Mouse (Mus musculus) megakaryocyte progenitor cell, adult 5-6 weeks (primary cell): ENCODE results near the gene Pla2g4b. TPM values are rescaled to one million over a fixed set of nuclear protein-coding genes. Genes with fewer than 3 reads are reported as not detected.

Experiments used
- ATAC-seq: replicated peaks from 2 replicates; pipeline ENCODE4 v1.8.0; 2016; ENCODE audit warnings: mild to moderate bottlenecking, moderate TSS enrichment, inconsistent platforms; ENCODE audit not compliant: poor library complexity
- total RNA-seq, 2 experiments: library from RNA; stranded (forward) in 1 of 2; stranded (reverse) in 1 of 2; fragments of 157-497, 149-512 nt in 1 of 2; fragments of 200-1000 nt in 1 of 2; gene quantifications; 2 replicates each; pipeline versions ENCODE4 v1.2.3 to v1.2.4; 2015 to 2017

Pla2g4b gene
- total RNA-seq (2015) (1.2 and 1.4 TPM in 2 replicates), total RNA-seq (2017) (0.51 and 3.7 TPM in 2 replicates)

GRCm38 (mm10) chr2:120032726-120033467 lies at the start of gene Pla2g4b:
Gene Pla2g4b, plus strand, starts transcription at chr2:120033417.
- ATAC-seq: no peak

- no peak for ATAC-seq
These were observed 47.3 kb upstream of the Pla2g4b start for GRCm38 (mm10) chr2:119985871-119986270.

GRCm38 (mm10) chr2:119986369-119986768 lies 46.8 kb upstream of the Pla2g4b start:
- peak; percentile 34 for ATAC-seq

GRCm38 (mm10) chr2:119987441-119987840 lies 45.8 kb upstream of the Pla2g4b start:
- ATAC-seq: no peak

GRCm38 (mm10) chr2:119988952-119989351 lies 44.3 kb upstream of the Pla2g4b start:
- ATAC-seq: peak; percentile 37

- ATAC-seq: no peak
These were observed 42.3 kb upstream of the Pla2g4b start for GRCm38 (mm10) chr2:119990881-119991280.

GRCm38 (mm10) chr2:119992349-119992748 lies 40.9 kb upstream of the Pla2g4b start:
- no peak for ATAC-seq

- no peak for ATAC-seq
These were observed 39.7 kb upstream of the Pla2g4b start for GRCm38 (mm10) chr2:119993515-119993914.

- ATAC-seq: no peak
These were observed 38.4 kb upstream of the Pla2g4b start for GRCm38 (mm10) chr2:119994839-119995238.

DNA sequence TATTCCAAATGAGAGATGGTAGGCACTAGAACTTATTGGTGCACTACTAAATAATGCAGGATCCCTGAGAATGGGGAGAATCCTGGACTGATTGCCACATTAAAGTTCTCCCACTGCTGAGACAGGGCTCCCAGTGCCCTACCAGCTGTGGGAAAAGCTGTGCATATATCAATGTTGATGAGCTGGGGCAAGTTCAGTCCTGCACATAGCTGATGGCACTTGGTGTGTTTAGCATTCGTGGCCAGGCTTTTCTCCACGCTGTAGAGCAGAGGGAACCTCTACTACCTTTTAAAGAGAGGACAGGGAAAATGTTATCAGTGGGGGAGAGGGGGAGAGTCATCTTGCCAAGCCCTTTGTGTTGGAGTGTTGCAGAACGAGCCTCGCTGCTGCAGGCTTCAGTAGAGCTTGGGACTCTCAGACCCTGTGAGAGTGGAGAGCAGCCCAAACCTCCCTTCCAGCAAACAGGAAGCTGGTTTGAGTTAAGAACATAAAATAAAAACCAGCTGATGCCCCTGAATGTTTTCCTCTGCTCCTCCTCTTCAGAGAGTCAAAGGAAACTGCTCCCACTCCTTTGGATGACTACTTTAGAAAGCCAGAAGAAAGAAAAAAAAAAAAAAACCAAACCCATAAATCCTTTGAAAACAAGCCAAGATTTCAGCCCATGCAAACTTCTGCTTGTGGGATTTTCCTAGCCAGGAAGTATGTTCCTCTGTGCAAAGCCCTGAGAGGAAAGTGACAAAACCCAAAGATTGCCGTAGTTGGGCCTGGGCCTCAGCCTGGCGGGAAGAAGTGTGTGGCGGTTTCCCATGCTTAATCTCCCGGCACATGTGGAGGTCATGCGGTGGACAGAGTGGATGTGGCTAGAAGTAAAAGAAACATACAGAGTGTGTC lies 37.6 kb upstream of the Pla2g4b start:
- peak; percentile 84 for ATAC-seq

GRCm38 (mm10) chr2:119997354-119997753 lies 35.9 kb upstream of the Pla2g4b start:
- ATAC-seq: no peak

- no peak for ATAC-seq
These were observed 33.5 kb upstream of the Pla2g4b start for GRCm38 (mm10) chr2:119999731-120000130.

DNA sequence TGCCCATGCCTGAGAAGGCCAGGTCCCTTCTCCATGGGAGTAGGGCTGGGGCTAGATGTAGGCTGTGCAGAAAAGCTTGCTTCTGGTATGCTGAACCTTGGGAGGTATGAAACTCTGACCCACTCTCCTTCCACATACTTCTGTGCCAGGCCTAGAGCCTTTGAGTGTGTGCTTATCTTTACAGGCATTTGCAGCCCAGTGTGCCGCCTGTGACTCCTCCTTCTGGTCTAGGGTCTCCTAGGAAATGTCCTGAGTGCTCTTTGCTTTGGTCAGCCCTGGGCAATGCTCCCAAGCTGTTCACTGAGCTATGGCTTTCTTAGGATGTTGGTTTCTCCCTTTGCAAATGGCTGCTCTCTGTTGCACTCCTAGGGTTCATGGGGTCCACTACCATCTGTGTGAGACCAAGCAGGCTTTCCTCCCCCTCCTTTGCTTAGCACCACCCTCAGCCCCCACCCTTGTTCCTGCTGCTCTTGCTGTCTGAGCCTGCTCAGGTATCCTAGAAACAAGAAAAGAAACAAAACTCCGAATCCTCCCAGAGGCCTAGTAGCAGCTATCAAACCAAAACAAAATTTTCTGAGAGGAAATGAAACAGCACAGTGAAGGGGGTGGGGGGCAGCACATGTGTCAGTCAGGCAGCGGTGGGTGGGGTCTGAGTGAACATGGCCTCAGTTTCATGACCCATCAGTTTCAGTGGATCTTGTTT lies 32.2 kb upstream of the Pla2g4b start:
- ATAC-seq: peak; percentile 44

- no peak for ATAC-seq
These were observed 31.3 kb upstream of the Pla2g4b start for GRCm38 (mm10) chr2:120001956-120002355.

DNA sequence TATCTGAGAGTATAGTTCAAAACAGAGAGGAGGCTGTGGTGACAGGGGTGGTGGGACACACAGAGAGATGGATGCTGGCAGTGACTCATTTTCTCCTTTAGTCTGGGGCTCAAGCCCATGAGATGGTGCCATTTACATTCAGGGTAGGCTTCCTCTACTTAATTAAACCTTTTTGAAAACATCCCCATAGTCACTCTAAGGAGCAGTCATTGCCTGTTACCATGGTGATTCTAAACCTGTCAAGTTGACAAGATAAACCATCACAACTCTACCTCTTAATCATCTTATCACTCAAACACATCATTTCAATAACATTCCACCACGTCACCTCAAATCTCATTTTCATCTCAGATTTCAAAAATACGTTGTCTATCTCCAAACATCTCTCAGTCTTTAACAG lies 29.2 kb upstream of the Pla2g4b start:
- no peak for ATAC-seq

DNA sequence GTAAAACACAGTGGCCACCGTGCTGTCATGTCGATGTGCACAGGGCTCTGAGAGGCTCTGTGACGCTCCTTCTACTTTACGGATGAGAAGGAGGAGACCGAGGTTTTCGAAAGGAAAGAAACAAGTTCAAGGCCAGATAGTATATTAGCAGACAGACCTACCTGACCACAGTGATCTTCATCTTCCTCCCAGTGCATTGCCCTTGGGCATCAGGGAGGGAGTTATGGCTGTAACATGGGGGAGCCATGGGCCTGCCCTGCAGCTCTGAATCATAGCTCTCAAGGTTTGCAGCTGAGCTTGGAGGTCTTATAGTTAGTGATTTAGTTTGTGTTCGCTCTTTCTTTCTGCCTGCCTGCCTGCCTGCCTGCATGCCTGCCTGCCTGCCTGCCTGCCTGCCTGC lies 26.5 kb upstream of the Pla2g4b start:
- no peak for ATAC-seq

- no peak for ATAC-seq
These were observed 25.5 kb upstream of the Pla2g4b start for GRCm38 (mm10) chr2:120007680-120008210.

GRCm38 (mm10) chr2:120008672-120009071 lies 24.5 kb upstream of the Pla2g4b start:
- ATAC-seq: peak; percentile 84

- ATAC-seq: peak; percentile 73
These were observed 21.6 kb upstream of the Pla2g4b start for GRCm38 (mm10) chr2:120011462-120012200.

DNA sequence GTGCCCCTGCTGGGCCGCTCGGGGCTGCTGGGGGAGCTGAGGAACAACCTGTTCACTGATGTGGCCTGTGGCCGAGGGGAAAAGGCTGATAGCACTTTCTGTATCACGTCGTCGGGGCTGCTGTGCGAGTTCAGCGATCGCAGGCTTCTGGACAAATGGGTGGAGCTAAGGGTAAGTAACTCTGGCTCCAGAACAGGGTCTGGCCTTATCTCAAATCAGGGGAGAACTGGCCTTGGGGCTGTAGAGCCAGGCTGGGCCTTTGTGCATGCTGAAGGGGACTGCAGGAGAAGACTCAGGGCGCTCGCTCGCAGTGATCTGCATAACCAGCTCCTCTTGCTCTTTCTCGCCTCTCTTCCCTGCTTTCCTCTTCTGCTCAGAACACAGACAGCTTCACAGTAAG lies 20.3 kb upstream of the Pla2g4b start:
- no peak for ATAC-seq
